Mouse (Mus musculus) heart, embryonic 16.5 days (tissue): ENCODE results near the gene Dab1. TPM values are rescaled to one million over a fixed set of nuclear protein-coding genes. Genes with fewer than 3 reads are reported as not detected.

Source experiments
- ATAC-seq: fragments of 200-750 bp; cut with Nextera tagmentation; replicated peaks from 2 replicates; pipeline ENCODE4 v1.8.0; 2017; ENCODE audit warnings: moderate number of reproducible peaks; ENCODE audit not compliant: insufficient read depth, low FRiP score; ENCODE audit errors: extremely low read depth
- H3K27ac ChIP-seq: fragments of 300-500 bp; sonication (generic); 2 replicates; pipeline ENCODE4 v1.5.1; 2014; ENCODE audit warnings: mild to moderate bottlenecking, low read length, control low read depth, moderate library complexity
- H3K27me3 ChIP-seq: fragments of 300-500 bp; sonication (generic); 2 replicates; pipeline ENCODE4 v1.6.1; 2014; ENCODE audit warnings: low read length, mixed read lengths; ENCODE audit not compliant: control insufficient read depth, insufficient read depth
- H3K36me3 ChIP-seq: fragments of 300-500 bp; sonication (generic); 2 replicates; pipeline ENCODE4 v1.6.1; 2014; ENCODE audit not compliant: control insufficient read depth, insufficient read depth
- H3K4me1 ChIP-seq: fragments of 300-500 bp; sonication (generic); 2 replicates; pipeline ENCODE4 v1.6.1; 2014; ENCODE audit warnings: low read length, mixed read lengths; ENCODE audit not compliant: control insufficient read depth, insufficient read depth
- H3K4me2 ChIP-seq: fragments of 300-500 bp; sonication (generic); 2 replicates; pipeline ENCODE4 v1.6.1; 2014; ENCODE audit warnings: low read depth, mild to moderate bottlenecking, control low read depth, low read length
- H3K4me3 ChIP-seq: fragments of 300-500 bp; sonication (generic); 2 replicates; pipeline ENCODE4 v1.5.1; 2014; ENCODE audit warnings: mild to moderate bottlenecking, control low read depth, low read length
- H3K9ac ChIP-seq: fragments of 300-500 bp; sonication (generic); 2 replicates; pipeline ENCODE4 v1.6.1; 2014; ENCODE audit warnings: low read length, control low read depth
- H3K9me3 ChIP-seq: fragments of 300-500 bp; sonication (generic); replicated peaks from 2 replicates; pipeline ENCODE4 v1.6.1; 2016; ENCODE audit warnings: low read length; ENCODE audit not compliant: control insufficient read depth
- WGBS: fragments of 180-500 bp; shearing (Covaris S2); extraction: QIAGEN DNeasy Blood & Tissue Kit; methylation state at CpG from one replicate; pipeline ENCODE4 v1.1.7; 2014; 5-methylcytosine and 5-hydroxymethylcytosine counted together
- polyA plus RNA-seq: library from polyadenylated mRNA; unstranded; fragments of >200 nt; fragmentation: Nextera tagmentation; extraction: Ambion mirVana; gene quantifications from 2 replicates; pipeline ENCODE4 v1.2.1, GENCODE M21; 2015

Dab1 gene
- polyA plus RNA-seq, 1 experiment from 2014 or later, result 0.85 TPM

DNA sequence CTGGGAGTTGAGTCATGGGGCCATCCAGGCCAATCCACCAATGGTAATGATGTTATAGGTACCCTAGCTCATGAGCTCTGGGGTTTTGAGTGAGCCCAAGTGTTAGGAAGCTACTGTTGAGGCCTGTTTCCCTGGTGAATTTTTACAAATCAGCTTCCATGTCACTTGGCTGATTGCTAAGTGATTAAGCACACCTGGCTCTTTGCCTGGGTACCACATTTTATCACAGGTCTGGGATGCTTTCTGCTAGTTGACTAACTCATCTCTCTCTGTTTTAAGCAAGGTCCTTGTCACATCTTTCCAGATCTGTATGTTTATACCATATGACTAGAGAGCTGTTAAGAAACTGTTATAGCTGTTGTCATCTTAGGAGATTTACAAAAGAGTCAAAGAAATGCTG lies 1051.6 kb downstream of the Dab1 start:
- no peak overlapping the region for H3K4me2 ChIP-seq
- H3K9ac ChIP-seq, result no peak overlapping the region
- no peak overlapping the region for H3K27ac ChIP-seq
- H3K4me1 ChIP-seq, result no peaks in the 10 kb centered on the region
- no peak for ATAC-seq
- no peak overlapping the region for H3K4me3 ChIP-seq
- H3K9me3 ChIP-seq, result no peaks in the 10 kb centered on the region
- H3K36me3 ChIP-seq, result no peaks in the 10 kb centered on the region
- no peaks in the 10 kb centered on the region for H3K27me3 ChIP-seq

DNA sequence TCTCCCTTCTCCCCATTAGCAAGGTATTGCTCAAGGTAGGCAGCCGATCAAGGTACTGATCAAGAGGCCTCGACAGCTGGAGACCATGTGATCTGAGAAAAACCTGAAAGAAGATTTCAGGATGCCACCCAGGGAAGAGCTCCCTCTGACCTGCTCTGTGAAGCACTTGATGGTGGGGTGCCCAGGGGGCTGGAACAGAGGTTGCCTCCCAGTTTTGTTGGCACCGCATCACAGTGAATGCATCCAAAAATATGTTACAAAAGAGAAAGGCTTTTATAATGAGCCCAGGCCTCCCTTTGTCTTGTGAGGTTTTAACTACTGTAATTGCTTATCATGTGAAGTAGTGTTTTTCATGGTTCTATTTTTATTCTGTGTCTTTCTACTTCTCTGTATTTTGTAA lies 1054.2 kb downstream of the Dab1 start:
- H3K9me3 ChIP-seq, result no peaks in the 10 kb centered on the region
- no peak overlapping the region for H3K4me2 ChIP-seq
- 76% methylated on average over 3 of the region's 3 CpGs for WGBS
- H3K9ac ChIP-seq, result no peak overlapping the region
- H3K4me1 ChIP-seq, result no peaks in the 10 kb centered on the region
- no peak overlapping the region for H3K27ac ChIP-seq
- no peaks in the 10 kb centered on the region for H3K36me3 ChIP-seq
- no peak for ATAC-seq
- no peak overlapping the region for H3K4me3 ChIP-seq
- H3K27me3 ChIP-seq, result no peaks in the 10 kb centered on the region

- Histone ChIP-seq H3K27ac (no peak overlapping the region), H3K9me3 (no peaks in the 10 kb centered on the region), H3K9ac (no peak overlapping the region), H3K4me2 (no peak overlapping the region), H3K4me1 (no peaks in the 10 kb centered on the region), H3K27me3 (no peaks in the 10 kb centered on the region), H3K36me3 (no peaks in the 10 kb centered on the region), H3K4me3 (no peak overlapping the region)
- WGBS, result 80% methylated on average over 5 of the region's 5 CpGs
- no peak for ATAC-seq
These were observed 1055.5 kb downstream of the Dab1 start for GRCm38 (mm10) chr4:104674706-104675105.

DNA sequence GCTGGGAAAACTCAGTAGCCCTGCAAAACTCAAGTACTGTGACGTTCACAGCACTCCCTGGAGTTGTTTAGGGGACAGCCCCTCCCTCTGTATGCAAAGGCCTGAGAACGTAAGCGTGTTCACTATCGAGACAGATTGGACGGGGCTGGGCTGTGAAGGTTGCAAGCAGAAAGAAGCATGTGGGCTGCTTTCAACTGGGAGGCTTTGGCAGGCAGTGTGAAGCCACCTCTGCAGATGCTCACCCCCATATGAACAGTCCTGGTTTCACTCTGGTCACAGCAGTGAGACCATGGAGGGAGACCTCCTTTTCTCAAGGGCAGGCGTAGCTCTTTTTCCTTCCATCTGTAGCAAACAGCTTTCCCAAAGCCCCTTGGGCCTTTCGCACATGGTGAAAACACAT lies 1059.1 kb downstream of the Dab1 start:
- H3K4me2 ChIP-seq, result no peak overlapping the region
- ATAC-seq, result no peak
- H3K4me1 ChIP-seq, result no peaks in the 10 kb centered on the region
- WGBS, result 79% methylated on average over 7 of the region's 7 CpGs
- H3K27ac ChIP-seq, result no peak overlapping the region
- H3K9me3 ChIP-seq, result no peaks in the 10 kb centered on the region
- no peak overlapping the region for H3K4me3 ChIP-seq
- no peaks in the 10 kb centered on the region for H3K27me3 ChIP-seq
- no peaks in the 10 kb centered on the region for H3K36me3 ChIP-seq
- H3K9ac ChIP-seq, result no peak overlapping the region

DNA sequence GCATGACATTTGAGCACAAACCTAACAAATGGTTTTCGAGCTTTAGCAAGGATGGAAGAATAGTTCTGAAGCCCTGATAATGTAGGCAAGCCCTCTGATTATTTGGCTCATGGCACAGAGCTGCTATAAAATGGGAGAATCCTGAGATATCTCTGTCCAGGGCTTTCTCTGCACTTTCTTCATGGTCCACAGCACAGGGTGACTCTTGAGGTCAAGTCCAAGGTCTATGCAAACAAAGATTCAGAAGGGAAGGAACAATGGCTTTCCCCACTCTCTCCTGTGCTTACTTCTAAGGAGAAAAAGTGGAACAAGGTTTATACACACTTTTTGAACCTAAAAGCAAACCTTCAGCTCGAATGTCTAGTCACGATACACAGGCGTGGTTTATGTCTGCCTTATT lies 1061.3 kb downstream of the Dab1 start:
- WGBS, result 85% methylated on average over 4 of the region's 4 CpGs
- H3K36me3 ChIP-seq, result no peaks in the 10 kb centered on the region
- H3K27ac ChIP-seq, result no peak overlapping the region
- H3K9me3 ChIP-seq, result no peaks in the 10 kb centered on the region
- no peaks in the 10 kb centered on the region for H3K27me3 ChIP-seq
- no peak overlapping the region for H3K4me2 ChIP-seq
- ATAC-seq, result no peak
- no peak overlapping the region for H3K4me3 ChIP-seq
- no peaks in the 10 kb centered on the region for H3K4me1 ChIP-seq
- H3K9ac ChIP-seq, result no peak overlapping the region

- no peaks in the 10 kb centered on the region for H3K27me3 ChIP-seq
- H3K9me3 ChIP-seq, result no peaks in the 10 kb centered on the region
- no peaks in the 10 kb centered on the region for H3K36me3 ChIP-seq
- H3K4me3 ChIP-seq, result no peak overlapping the region
- H3K4me1 ChIP-seq, result no peaks in the 10 kb centered on the region
- no peak for ATAC-seq
- no peak overlapping the region for H3K27ac ChIP-seq
- no peak overlapping the region for H3K9ac ChIP-seq
- 67% methylated on average over 18 of the region's 18 CpGs for WGBS
- H3K4me2 ChIP-seq, result no peak overlapping the region
These were observed 1067.1 kb downstream of the Dab1 start for GRCm38 (mm10) chr4:104686137-104686809.

DNA sequence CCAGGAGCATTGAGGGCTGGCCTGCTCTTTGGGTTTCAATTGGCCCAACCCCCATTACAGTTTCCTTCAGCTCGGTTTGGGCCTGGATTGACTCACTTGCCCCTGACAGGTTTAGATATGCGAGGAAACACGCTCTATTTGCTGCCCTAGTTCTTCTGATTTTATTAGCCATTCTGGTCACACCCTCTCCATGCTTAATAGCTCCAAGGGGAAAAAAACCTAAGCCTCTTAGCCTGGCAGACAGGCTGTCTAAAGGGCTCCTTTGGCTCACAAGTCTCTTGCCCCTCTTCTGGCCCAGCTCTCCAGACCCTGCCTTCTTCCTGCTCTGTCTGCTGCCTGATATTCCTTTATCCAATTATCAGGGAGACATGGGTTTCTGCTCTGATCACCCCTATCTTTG lies 1069.9 kb downstream of the Dab1 start:
- no peaks in the 10 kb centered on the region for H3K9me3 ChIP-seq
- no peaks in the 10 kb centered on the region for H3K4me1 ChIP-seq
- no peak for ATAC-seq
- H3K4me2 ChIP-seq, result no peak overlapping the region
- H3K4me3 ChIP-seq, result no peak overlapping the region
- no peak overlapping the region for H3K9ac ChIP-seq
- WGBS, result 39% methylated on average over 3 of the region's 3 CpGs
- H3K27ac ChIP-seq, result no peak overlapping the region
- H3K36me3 ChIP-seq, result no peaks in the 10 kb centered on the region
- no peaks in the 10 kb centered on the region for H3K27me3 ChIP-seq

- Histone ChIP-seq H3K9me3 (no peaks in the 10 kb centered on the region), H3K4me2 (no peak overlapping the region), H3K36me3 (no peaks in the 10 kb centered on the region), H3K9ac (no peak overlapping the region), H3K4me1 (no peaks in the 10 kb centered on the region), H3K27ac (no peak overlapping the region), H3K4me3 (no peak overlapping the region), H3K27me3 (no peaks in the 10 kb centered on the region)
- WGBS, result 78% methylated on average over 7 of the region's 7 CpGs
- ATAC-seq, result no peak
These were observed 1071.9 kb downstream of the Dab1 start for GRCm38 (mm10) chr4:104691026-104691425.

DNA sequence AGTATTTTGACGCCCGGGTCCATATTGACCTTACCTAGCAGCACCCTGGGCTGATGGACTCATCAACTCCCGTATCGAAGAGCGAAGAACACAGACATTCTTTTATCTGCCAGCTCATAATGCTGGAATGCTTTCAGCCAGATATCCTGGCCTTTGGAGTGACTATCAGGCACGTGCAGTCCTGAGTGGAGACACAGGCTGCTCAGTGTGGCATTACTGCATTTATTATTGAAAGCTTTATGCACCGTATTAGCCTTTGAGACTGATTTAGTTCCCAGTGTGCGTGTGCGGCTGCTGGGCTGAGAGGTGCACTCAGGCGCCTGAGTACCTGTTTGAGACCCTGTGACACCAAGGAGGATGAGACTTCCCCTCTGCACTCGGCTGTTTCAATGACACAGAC lies 1075.0 kb downstream of the Dab1 start:
- no peaks in the 10 kb centered on the region for H3K9me3 ChIP-seq
- no peaks in the 10 kb centered on the region for H3K36me3 ChIP-seq
- H3K9ac ChIP-seq, result no peak overlapping the region
- H3K27ac ChIP-seq, result no peak overlapping the region
- no peak overlapping the region for H3K4me3 ChIP-seq
- WGBS, result 32% methylated on average over 11 of the region's 11 CpGs
- no peak overlapping the region for H3K4me2 ChIP-seq
- no peak for ATAC-seq
- H3K27me3 ChIP-seq, result no peaks in the 10 kb centered on the region
- no peaks in the 10 kb centered on the region for H3K4me1 ChIP-seq
